Mouse (Mus musculus) lung, postnatal 0 days (tissue): ENCODE data around the gene Psme1.

Source experiments
- CTCF ChIP-seq: IDR thresholded peaks from 2 replicates; pipeline ENCODE4 v1.5.1; 2016; ENCODE audit warnings: antibody characterized with exemption, mild to moderate bottlenecking
- EP300 ChIP-seq: IDR thresholded peaks from 2 replicates; pipeline ENCODE4 v1.6.1; 2016; ENCODE audit warnings: antibody characterized with exemption, mild to moderate bottlenecking, control low read depth

DNA sequence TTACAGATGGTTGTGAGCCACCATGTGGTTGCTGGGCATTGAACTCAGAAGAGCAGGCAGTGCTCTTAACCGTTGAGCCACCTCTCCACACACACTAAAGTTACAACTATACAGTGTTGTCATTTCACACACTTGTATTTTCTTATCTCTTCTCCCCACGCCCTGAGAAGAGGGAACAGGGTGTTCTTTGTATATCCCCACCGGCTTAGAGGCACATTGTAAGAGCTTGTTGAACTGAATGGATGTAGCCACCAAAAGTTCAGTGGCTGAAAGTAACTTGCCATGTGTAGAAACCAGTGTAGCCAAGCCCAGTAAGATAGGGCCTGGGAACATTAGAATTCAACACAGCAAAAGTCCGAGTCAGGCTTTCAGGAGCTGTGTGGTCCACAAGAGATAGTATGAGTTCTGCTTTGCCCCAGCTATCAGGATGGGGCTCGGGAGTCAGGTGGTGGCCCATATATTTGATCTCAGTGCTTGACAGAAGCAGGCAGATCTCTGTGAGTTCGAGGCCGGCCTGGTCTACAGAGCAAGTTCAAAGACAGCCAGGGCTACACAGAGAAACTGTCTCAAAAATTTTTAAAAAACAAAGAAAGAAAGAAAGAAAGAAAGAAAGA lies 36.7 kb downstream of the Psme1 start:
- peak; percentile 94 for TF ChIP-seq EP300
- TF ChIP-seq CTCF = no peak
